Mouse (Mus musculus) forelimb bud, embryonic 11.5 days (tissue): Measurements from ENCODE around the gene Synm.

Source experiments
- DNase-seq: peaks from one replicate; pipeline ENCODE4 v3.0.0-alpha.2; 2012; ENCODE audit warnings: low read depth, low spot score

The Synm gene

DNA sequence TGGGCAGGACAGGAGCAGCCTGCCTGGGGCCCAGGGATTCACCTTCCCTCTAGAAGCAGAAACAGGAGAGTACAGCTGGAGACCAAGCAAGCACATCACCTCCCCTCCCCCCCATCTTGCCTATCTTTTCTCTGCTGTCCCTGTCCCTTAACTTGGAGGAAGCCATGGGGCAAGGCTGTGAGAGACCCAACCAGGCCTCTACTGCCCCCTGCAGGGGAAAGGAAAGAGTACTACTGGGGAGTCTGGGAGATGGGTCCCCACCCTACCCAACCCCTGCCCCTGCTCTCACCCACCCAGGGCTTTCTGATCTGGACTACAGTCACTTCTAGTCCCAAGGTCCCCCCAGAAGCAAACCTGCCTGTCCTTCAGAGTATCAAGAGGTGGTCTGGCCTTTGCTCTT, 58.7 kb downstream of the Synm start:
- DNase-seq = peak; percentile 29

DNA sequence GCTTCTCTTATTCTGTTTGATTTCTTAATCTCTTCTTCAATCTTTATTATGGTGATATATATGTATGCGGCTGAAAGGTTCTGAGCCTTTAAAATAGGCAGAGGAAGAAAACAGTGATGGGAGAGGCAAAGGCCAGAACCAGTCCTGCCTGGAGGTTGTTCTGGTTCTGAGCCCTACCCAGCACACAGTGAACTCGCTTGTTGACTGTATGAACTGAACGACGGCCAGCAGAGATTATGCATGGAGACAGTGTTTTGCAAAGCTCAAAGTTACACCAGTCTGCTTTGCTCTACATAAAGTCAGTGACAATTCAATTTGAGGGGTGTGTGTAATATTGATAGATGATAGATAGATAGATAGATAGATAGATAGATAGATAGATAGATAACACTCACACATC, 60.2 kb downstream of the Synm start:
- no peak for DNase-seq

DNA sequence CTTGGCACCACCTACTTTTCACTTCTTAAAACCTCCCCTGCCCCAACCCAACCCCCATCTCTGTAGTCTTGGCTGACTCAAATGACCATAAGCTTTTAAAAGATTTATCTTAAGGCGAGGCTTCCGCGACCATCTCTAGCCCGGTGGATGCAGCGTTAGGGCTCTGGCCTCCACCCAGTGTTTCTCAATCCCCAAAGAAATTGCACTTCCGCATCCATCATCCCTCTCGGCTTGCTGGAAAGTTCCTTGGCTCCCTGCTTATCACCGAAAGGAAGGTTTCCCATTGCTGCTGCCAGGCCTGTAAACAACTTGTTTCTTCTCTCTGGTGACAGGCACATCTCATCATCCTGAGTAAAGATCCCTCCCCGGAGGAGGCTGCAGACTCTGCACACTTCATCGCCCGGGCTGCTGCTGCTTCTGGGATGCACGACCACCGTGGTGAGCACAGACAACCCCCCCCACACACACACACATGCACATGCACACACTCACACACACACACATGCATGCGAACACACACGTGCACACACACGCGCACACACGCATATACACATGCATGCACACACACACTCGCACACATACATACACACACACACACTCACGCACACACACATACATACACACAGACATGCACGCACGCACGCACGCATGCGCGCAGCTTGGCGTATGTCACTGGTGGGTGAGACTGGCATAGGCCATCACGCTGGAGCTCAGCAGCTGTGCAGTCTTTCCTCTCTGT, 61.5 kb downstream of the Synm start:
- DNase-seq = no peak

DNA sequence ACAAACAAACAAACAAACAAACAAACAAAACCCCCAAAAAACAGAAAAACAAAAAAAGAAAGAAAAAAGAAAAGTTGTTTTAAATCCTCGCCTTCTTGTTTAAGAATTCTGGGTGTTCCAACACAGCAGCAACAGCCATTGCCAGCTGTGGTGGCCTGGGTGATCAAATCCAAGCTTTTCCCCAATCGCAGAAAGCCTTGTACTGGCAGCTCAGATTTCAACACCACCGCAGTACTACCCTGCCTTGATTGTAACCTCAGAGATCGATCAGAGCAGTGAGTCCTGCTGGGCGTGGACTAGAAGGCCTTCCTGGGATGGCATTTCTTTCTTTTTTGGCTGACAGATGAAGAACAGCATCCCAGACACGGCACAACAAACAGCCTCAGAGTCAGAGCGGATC, 63.6 kb downstream of the Synm start:
- no peak for DNase-seq

DNA sequence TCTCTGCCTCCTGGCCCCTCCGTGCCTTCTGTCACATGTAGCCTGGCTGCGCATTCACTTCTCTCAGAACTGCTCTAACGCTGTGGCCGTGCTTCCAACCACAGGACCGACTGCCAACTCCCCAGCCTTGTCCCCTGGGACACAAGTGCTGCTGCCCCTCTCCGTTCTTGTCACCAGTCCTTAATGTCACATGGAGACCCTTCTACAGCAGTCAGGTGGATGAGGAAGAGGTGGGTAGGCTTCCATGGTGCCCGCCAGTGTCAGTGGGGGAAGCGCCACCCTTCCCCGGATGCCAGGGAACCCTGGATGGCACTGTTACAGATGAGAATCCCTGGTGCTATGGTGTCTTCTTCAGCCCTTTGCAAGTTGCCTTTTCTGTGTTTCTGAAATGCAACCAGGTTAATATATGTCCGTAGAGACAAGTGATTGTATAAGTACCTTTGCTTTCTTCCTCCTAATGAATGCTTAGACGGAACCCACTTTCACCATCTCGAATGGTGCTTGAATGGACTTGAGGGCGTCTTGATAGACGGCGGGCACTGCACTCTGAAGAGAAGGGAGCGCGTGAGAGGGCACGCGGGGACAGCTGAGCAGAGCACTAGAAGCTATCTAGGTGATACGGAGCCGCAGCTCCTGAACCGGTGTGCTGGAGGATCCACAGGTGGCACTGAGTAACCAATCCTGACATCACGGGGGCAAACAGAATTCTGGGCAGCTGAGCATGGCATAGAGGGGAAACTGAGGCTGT, 66.6 kb downstream of the Synm start:
- DNase-seq = no peak

DNA sequence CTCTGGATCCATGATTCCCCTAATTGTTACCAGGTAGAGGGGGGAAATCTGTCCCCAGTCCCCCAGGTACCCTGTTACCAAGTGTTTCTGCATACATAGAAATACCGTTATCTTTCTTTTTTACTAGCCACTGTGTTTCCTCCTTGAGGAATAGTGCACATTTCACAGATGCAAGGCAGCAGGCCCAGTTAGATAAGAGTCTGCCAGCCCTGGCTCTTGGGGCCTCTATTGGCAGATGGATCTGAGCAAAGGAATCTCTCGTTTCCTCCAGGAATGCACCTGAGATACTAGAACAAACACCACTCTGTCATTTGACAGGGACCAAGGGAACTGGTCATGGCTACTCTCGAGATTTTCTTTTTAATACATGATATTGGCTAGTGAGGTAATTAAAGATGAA, 67.4 kb downstream of the Synm start:
- no peak for DNase-seq

DNA sequence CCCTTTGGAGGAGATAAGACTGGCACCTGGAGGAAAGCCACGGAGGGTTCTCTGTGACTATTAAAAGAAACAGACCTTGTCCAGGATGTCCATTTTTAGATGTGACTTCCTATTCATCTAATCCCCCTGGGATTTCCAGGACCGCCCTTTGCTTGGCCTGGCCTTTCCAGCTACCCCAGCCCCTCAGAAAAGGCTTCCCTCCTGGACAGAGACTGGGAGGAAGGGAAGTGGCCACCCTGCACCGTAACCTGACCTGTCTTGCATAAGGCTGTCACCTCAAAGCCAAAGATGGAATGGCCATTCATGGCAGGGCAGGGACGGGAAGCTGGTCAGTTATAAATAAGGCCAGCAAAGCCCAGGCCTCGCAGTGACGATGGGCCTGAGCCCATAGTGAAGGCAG, 68.5 kb downstream of the Synm start:
- DNase-seq = no peak

DNA sequence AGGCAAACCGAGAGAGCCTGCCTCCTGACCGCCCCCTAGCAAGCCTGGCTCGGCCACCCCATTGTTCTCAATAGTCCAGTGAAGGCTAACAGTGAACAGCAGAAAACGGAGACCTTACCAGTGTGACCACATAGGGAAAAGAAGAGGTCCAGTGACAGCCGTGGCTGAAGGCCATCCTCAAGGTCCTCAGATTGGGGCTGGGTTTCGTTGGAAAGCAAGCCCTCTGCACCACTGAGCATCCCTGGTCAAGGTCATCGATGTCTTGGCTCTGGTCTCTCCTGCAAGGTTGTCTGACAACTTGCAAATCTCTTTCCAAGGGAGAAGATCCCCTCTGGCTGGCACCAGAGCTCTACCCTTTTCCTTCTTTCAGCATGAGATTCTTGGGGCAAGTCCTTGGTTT, 69.7 kb downstream of the Synm start:
- no peak for DNase-seq

DNA sequence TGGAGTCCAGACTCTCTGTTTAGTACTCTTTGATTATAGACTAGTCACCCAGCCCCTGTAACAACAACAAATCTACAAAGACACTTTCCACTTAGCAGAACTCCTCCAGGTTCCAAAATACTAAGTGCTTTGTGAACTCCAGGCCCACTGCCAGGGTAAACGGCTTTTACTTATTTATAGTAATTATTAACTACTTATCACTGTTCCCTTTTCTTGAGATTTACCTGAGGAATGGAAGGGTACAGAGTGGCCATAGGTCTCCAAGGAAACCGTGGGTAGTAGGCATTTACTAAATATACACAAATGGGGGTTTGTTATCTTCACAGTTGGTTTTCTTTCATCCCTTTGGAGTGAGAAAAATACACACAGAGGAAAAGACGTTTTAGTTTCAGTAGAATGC, 71.3 kb downstream of the Synm start:
- no peak for DNase-seq

DNA sequence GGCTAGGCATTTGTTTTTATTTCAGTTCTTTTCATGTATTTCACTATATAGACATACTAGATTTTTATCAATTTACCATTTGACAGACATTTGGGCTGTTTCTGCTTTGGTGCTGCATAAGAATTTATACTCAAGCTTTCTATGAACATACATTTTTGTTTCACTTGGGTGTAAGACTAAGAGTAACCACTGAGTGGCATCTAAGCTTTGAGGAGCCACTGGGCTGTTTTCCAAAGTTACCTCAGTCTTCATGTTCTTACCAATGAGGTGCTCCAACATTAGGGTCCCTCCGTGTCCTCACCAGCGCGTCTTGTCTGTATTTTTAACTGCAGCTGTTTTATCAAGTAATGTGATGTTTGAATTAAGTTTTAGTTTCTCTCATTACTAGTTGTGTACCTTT, 73.0 kb downstream of the Synm start:
- DNase-seq = no peak

DNA sequence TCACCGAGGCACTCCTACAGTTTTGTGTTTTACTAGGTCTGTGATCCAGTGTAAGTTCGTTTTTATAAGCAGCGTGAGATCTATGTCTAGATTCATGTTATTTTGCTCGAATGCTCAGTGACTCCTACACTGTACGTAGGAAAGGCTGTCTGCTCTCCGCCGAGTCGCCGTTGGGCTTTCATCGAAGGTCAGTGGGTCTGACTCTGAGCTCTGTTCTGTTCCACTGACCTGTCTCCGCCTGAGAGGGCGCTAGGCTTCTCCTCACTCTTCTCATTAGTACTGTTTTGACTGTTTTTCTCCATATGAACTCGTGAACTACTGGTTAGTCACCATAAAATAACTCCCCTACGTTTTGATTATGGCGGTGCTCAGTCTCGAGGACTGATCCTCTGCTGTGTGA, 76.5 kb downstream of the Synm start:
- no peak for DNase-seq

DNA sequence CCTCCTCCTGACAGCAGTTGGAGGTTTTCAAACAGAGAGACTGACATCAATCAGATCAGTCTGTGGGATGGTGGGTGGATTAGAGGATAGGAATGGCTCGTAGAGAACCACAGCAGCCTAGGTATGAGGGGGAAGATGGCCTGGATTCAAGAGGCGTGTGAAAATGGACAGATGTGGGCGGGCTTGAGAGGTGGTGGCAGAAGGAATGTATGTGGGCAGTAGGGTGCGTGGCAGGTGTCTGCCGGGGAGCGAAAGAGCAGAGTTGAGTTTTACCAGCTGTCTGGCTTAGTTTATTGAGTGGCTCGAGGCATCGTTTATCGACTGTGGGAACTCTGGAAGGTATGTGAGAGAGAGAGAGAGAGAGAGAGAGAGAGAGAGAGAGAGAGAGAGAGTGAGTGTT, 78.5 kb downstream of the Synm start:
- DNase-seq = no peak
